Mouse (Mus musculus) heart, embryonic 14.5 days (tissue): ENCODE measurements at regions not wholly inside any gene's neighbourhood (a gene's known extent, or its start where the extent isn't known, plus 50 kb on each side); places are given as distances from the start of the nearest gene placed in this dataset.
A peak's percentile ranks its signal among the peaks of the same experiment; 100 is the strongest.

Experiments used
- ATAC-seq: fragments of 200-750 bp; cut with Nextera tagmentation; 2 replicates; pipeline ENCODE4 v1.8.0; 2017; ENCODE audit warnings: low read depth, moderate TSS enrichment; ENCODE audit not compliant: insufficient number of reproducible peaks, insufficient read depth, low FRiP score
- H3K27ac ChIP-seq, 2 experiments: fragments of 200-500 bp in 1 of 2; fragments of 300-500 bp in 1 of 2; sonication (generic) in 1 of 2; replicated peaks in 1 of 2; 2 replicates each; pipeline ENCODE4 v1.5.1; 2012 to 2014; ENCODE audit warnings: low read depth in 2 of 2, low read length in 2 of 2, control low read depth in 1 of 2, mild to moderate bottlenecking in 1 of 2, mixed read lengths in 1 of 2; ENCODE audit not compliant: control insufficient read depth in 1 of 2, insufficient read depth in 1 of 2
- H3K27me3 ChIP-seq: fragments of 300-500 bp; sonication (generic); 2 replicates; pipeline ENCODE4 v1.6.1; 2014; ENCODE audit warnings: mild to moderate bottlenecking, low read length, control low read depth; ENCODE audit not compliant: control insufficient read depth, insufficient read depth
- H3K36me3 ChIP-seq: fragments of 300-500 bp; sonication (generic); 2 replicates; pipeline ENCODE4 v1.6.1; 2014; ENCODE audit warnings: mild to moderate bottlenecking, control low read depth, low read length, mixed read lengths; ENCODE audit not compliant: control insufficient read depth, insufficient read depth
- H3K4me1 ChIP-seq, 2 experiments: fragments of 200-500 bp in 1 of 2; fragments of 300-500 bp in 1 of 2; sonication (generic) in 1 of 2; 2 replicates each; pipeline ENCODE4 v1.6.1; 2012 to 2014; ENCODE audit warnings: low read length in 2 of 2, control low read depth in 1 of 2, mixed read lengths in 1 of 2; ENCODE audit not compliant: control insufficient read depth in 2 of 2, insufficient read depth in 2 of 2
- H3K4me2 ChIP-seq: fragments of 300-500 bp; sonication (generic); 2 replicates; pipeline ENCODE4 v1.6.1; 2014; ENCODE audit warnings: mild to moderate bottlenecking, low read length
- H3K4me3 ChIP-seq, 2 experiments: fragments of 200-500 bp in 1 of 2; fragments of 300-500 bp in 1 of 2; sonication (generic) in 1 of 2; 2 replicates each; pipeline ENCODE4 v1.5.1; 2012 to 2014; ENCODE audit warnings: low read length in 2 of 2, mild to moderate bottlenecking in 2 of 2, control low read depth in 1 of 2, low read depth in 1 of 2, moderate library complexity in 1 of 2; ENCODE audit not compliant: control insufficient read depth in 1 of 2, insufficient read depth in 1 of 2
- H3K9ac ChIP-seq: fragments of 300-500 bp; sonication (generic); 2 replicates; pipeline ENCODE4 v1.6.1; 2014; ENCODE audit warnings: mild to moderate bottlenecking, low read length
- H3K9me3 ChIP-seq: fragments of 300-500 bp; sonication (generic); 2 replicates; pipeline ENCODE4 v1.6.1; 2016; ENCODE audit warnings: low read length, control low read depth; ENCODE audit not compliant: control insufficient read depth
- WGBS: fragments of 180-500 bp; shearing (Covaris S2); extraction: QIAGEN DNeasy Blood & Tissue Kit; methylation state at CpG from one replicate; pipeline ENCODE4 v1.1.7; 2014; 5-methylcytosine and 5-hydroxymethylcytosine counted together

DNA sequence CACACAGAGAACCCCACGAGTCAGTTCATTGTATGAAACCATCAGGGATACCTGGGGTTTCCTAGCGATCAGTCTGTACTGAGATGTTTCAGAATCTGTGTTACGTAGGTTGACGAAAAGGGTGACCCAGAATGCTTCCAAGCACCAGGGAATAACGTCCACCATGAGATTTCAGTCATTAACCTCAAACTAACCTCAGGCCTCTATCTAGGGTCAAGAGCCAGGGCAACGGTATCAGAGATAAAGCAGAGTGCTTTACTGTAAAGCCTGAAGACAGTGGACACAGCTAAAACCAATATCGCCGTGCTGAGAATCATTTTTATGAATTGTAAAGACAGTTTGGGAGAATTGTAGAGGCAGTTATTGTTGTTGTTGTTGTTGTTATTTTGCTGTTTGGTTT, 52.9 kb upstream of the Errfi1 start:
- Histone ChIP-seq H3K36me3 (no peaks in the 10 kb centered on the region), H3K27ac (no peak overlapping the region), H3K4me2 (no peak overlapping the region), H3K4me3 (no peak overlapping the region), H3K4me1 (peaks cover 10 to 18% of the 10 kb centered on the region in 2 experiments), H3K9me3 (no peaks in the 10 kb centered on the region), H3K9ac (no peak overlapping the region), H3K27me3 (no peaks in the 10 kb centered on the region)
- no peak for ATAC-seq
- WGBS, result 70% methylated on average over 8 of the region's 8 CpGs

DNA sequence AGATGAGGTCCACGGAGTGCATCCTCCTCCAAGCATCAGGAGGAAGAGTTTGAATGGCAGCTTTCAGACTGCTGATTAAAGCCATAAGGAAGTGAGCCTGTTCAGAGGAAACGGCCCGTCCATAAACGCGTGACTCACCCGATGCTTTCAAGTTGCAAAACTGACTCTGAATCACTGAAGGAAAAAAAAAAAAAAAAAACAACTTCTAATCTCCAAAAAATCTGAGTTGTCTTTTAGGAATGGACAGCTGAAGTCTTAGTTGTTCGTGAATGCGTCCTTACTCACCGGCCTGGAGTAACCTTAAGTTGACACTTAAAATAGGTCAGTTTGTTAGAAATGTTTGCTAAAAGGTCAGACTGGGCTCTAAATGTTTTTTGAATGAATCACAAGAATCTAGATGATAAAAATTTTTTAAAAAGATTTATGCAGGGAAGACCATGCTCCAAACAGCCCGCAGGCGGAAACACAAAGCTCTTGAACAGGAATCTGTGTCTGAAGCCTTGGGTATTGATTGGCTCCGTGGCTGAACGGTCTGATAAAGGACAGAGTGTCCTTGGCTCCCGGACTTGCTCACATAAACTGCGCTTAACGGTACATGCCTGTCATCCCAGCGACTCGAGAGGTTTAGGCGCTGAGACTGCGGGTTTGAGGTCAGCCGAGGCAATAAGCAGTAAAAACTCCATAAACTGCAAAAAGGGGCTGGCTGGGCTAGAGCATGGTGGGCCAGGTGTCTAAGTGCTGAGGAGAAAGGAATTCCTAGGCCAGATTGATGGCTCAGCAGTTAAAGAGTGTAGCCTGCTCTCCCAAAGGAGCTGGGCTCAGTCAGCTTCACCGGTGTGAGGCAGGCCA, 53.9 kb upstream of the Errfi1 start:
- 13% methylated on average over 22 of the region's 22 CpGs for WGBS
- H3K36me3 ChIP-seq, result no peaks in the 10 kb centered on the region
- H3K4me3 ChIP-seq, result no peak overlapping the region
- H3K27me3 ChIP-seq, result no peaks in the 10 kb centered on the region
- H3K9ac ChIP-seq, result 0 out of 2 replicates have a peak overlapping the region, but pooled peaks have one; percentile 35
- H3K9me3 ChIP-seq, result no peaks in the 10 kb centered on the region
- peak overlapping the region; percentile 58 for H3K27ac ChIP-seq
- peaks cover 8 to 17% of the 10 kb centered on the region in 2 experiments for H3K4me1 ChIP-seq
- H3K4me2 ChIP-seq, result peak overlapping the region; percentile 39
- no peak for ATAC-seq

DNA sequence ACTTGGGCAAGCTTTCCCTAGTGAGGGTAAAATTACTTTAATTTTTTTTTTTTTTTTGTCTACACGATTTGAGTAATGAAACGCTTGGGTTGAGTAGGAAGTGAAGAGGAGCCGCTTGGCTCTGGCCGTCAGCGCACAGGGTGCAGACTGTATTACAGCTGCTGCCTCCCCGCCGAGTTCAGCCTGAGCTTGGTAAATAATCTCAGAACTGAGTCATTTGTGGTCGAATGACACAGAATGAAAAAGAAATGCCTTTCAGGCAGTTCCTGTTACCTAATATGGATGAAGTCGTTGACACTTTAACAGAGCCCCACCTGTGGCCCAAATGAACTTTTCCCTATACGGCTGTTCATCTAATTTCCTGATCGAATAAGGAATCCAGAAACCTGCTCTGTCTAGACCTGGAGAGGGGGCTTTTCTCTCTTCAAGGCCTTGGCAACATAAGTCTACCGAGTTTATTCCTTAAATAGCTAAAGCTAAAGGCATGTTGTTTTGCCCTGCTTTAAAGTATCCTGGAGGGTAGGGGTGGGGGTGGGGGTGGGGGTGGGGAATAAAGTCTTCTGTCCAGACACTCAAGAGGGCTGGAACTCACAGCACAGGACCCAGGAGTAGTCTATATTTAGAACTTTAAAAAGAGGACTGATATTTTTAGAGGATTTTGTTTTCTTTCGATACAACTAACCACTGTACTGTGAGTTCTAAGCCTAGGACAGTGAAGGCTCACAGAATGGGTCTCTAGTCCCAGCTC, 54.8 kb upstream of the Errfi1 start:
- Histone ChIP-seq H3K9me3 (no peaks in the 10 kb centered on the region), H3K27ac (peak overlapping the region; percentile 58), H3K9ac (no peak overlapping the region), H3K4me3 (no peak overlapping the region), H3K4me1 (peaks cover 8 to 17% of the 10 kb centered on the region in 2 experiments), H3K27me3 (no peaks in the 10 kb centered on the region), H3K4me2 (peak overlapping the region; percentile 39), H3K36me3 (no peaks in the 10 kb centered on the region)
- WGBS, result 21% methylated on average over 13 of the region's 13 CpGs
- ATAC-seq, result 0 out of 2 replicates have a peak, but pooled peaks have one; percentile 29

DNA sequence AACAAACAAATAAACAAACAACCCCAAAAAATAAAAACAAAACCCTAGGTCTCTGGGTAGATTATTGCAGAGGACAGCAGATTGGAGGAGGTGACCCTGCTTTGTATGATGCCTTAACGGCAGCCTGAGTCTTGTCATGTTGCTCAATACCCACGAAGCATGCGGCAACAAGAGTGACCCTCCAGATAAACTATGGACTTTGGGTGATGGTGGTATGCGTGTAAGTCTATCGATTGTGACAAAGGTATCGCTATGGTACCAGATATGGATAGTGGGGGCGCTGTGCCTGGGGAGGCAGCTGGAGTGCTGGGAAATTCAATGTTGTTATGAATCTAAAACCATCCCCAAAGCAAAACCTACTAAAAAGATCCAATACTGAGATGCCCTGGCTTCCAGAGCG, 55.4 kb upstream of the Errfi1 start:
- Histone ChIP-seq H3K4me2 (no peak overlapping the region), H3K9ac (no peak overlapping the region), H3K4me3 (no peak overlapping the region), H3K27me3 (no peaks in the 10 kb centered on the region), H3K36me3 (no peaks in the 10 kb centered on the region), H3K4me1 (peaks cover 8 to 17% of the 10 kb centered on the region in 2 experiments), H3K27ac (peak overlapping the region; percentile 43 to 54; a peak in 2 of 4 replicates), H3K9me3 (no peaks in the 10 kb centered on the region)
- WGBS, result 83% methylated on average over 8 of the region's 8 CpGs
- ATAC-seq, result no peak

DNA sequence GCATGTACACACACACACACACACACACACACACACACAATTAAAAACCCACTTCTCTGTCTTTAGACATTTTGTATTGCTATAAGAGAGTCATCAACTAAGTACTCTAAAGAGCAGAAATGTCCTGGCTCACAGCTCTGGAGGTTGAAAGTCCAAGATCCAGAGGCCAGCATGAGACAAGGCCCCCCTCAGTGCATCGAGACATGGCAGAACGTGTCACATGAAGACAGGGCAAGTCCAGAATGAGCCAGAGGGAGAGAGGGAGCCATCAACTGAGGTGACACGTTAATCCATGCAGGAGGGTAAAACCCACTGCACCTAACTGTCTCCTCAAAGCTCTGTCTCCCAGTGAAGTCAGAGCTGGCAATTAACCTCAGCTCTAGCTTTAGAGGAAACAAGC, 56.7 kb upstream of the Errfi1 start:
- peaks cover 8 to 17% of the 10 kb centered on the region in 2 experiments for H3K4me1 ChIP-seq
- H3K9me3 ChIP-seq, result no peaks in the 10 kb centered on the region
- no peak overlapping the region for H3K27ac ChIP-seq
- H3K36me3 ChIP-seq, result no peaks in the 10 kb centered on the region
- H3K9ac ChIP-seq, result no peak overlapping the region
- WGBS, result 86% methylated on average over 3 of the region's 3 CpGs
- H3K4me3 ChIP-seq, result no peak overlapping the region
- H3K4me2 ChIP-seq, result no peak overlapping the region
- no peaks in the 10 kb centered on the region for H3K27me3 ChIP-seq
- no peak for ATAC-seq

DNA sequence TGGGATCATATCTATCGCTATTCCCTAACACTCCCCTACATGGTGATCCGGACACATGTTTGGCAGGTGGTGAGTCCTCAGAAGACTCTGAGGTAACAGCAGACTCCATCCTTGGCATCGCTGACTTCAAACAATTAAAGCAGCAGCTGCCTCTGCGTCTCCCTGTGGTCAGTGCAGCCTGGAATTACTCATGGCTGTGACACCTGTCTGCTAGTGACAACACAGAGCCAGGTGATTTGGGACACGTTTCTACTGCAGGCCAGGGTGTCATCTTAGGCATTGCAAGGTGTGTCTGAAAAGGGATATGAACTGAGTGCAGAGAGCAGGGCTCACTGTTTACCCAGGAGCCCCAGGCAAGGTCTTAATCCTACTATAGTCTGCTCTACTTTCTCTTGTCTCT, 58.8 kb upstream of the Errfi1 start:
- Histone ChIP-seq H3K27me3 (no peaks in the 10 kb centered on the region), H3K36me3 (no peaks in the 10 kb centered on the region), H3K9ac (no peak overlapping the region), H3K4me2 (no peak overlapping the region), H3K4me1 (peaks cover 4 to 10% of the 10 kb centered on the region in 2 experiments), H3K9me3 (no peaks in the 10 kb centered on the region), H3K27ac (no peak overlapping the region), H3K4me3 (no peak overlapping the region)
- 56% methylated on average over 5 of the region's 5 CpGs for WGBS
- no peak for ATAC-seq

DNA sequence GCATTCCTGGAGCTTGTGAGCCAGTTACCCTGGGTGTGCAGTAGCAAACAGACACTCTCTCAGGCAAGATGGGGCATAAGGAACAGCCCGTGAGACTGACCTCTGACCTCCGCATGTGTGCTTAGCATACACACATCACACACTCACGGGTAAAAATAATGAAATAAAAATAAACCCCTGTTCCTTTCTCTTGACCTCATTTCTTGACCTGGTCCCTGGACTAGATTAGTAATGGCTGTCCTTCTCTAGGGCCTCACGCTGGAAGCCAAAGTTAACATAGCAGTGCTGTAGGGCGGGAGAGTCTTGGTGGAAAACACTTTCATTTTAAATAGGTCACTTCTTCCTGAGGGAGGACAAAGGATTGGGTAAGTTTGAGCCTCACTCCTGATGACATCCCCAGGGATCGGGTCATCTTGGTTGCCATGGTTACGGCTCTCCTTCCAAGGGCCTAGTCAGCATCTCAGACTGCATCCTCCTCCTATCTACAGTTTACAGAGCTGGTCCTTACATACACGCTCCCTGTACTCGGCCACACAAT, 59.4 kb upstream of the Errfi1 start:
- 67% methylated on average over 9 of the region's 9 CpGs for WGBS
- no peaks in the 10 kb centered on the region for H3K36me3 ChIP-seq
- no peaks in the 10 kb centered on the region for H3K27me3 ChIP-seq
- peaks cover under 1 to 5% of the 10 kb centered on the region in 2 experiments for H3K4me1 ChIP-seq
- no peak overlapping the region for H3K9ac ChIP-seq
- no peak overlapping the region for H3K4me3 ChIP-seq
- no peak overlapping the region for H3K4me2 ChIP-seq
- H3K27ac ChIP-seq, result no peak overlapping the region
- ATAC-seq, result no peak
- H3K9me3 ChIP-seq, result no peaks in the 10 kb centered on the region
